Mouse (Mus musculus): ENCODE measurements around the gene Il12rb1.
A peak's percentile ranks its signal among the peaks of the same experiment; 100 is the strongest.

The Il12rb1 gene

GRCm38 (mm10) chr8:70850947-70851346 lies 42.7 kb downstream of the Il12rb1 start:
- DNase-seq (ENCODE audit: low spot score), result no peak

- no peak for DNase-seq (ENCODE audit: low spot score)
Measured at GRCm38 (mm10) chr8:70851837-70852236, 43.6 kb downstream of the Il12rb1 start.

- no peak for DNase-seq (ENCODE audit: low spot score)
Measured at GRCm38 (mm10) chr8:70852595-70853231, 44.5 kb downstream of the Il12rb1 start.

GRCm38 (mm10) chr8:70853863-70854262 lies 45.6 kb downstream of the Il12rb1 start:
- DNase-seq (ENCODE audit: low spot score), result no peak

GRCm38 (mm10) chr8:70856028-70856427 lies 47.8 kb downstream of the Il12rb1 start:
- DNase-seq (ENCODE audit: low spot score), result no peak

DNA sequence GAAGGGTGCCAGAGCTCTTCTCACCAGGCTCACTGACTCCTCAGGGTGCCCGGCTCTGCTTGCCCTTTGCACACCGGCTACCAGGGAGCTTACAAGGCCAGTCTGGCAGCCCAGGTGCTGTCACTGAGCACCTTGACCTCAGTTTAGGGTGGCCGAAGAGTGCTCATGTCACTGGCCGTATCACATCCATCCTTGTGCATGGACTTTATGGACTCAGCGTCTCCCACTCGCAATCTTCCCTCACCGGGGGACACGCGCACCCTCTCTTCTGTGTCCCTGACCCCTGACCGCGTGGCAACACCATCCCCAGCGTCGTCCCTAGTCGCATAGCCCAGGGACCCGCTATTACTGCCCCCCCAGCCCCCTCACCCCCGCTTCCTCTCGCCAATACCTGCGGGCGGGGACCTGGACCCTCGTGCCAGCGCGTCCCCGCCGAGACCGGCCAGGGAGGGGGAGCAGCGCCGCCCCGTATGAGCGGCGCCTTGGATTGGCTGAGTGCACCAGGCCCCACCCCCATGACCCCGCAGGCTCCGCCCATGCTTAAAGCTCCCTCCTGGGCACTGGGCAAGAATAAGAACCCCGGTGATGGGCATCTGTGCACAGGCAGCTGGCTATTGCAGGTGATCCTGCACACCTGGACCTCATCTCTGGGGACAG lies 48.4 kb downstream of the Il12rb1 start:
- peak; percentile 62 for DNase-seq (ENCODE audit: low spot score)

DNA sequence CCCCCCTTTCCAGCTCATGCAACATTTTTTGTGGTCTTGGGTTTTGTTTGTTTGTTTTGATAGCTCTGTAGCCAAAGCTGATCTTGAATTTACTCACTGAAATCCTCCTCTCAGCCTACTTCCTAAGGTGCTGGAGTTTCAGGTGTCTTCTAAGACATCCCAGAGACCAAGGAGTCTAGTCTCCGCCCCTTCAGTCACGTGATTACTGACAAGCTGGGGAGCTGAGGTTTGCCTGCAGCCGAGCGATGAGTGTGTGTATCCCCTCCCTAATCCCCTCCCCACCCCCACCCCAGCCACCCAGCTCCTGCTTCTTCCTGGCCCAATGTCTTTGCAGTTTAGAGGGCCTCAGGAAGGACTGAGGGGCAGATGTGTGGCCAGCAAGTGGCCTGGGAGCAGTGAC lies 49.3 kb downstream of the Il12rb1 start:
- DNase-seq (ENCODE audit: low spot score), result no peak

- no peak for DNase-seq (ENCODE audit: low spot score)
Measured at GRCm38 (mm10) chr8:70862824-70863641, 54.8 kb downstream of the Il12rb1 start, which contains the start of gene Kcnn1. Gene Kcnn1, minus strand, starts transcription at chr8:70863258.

DNA sequence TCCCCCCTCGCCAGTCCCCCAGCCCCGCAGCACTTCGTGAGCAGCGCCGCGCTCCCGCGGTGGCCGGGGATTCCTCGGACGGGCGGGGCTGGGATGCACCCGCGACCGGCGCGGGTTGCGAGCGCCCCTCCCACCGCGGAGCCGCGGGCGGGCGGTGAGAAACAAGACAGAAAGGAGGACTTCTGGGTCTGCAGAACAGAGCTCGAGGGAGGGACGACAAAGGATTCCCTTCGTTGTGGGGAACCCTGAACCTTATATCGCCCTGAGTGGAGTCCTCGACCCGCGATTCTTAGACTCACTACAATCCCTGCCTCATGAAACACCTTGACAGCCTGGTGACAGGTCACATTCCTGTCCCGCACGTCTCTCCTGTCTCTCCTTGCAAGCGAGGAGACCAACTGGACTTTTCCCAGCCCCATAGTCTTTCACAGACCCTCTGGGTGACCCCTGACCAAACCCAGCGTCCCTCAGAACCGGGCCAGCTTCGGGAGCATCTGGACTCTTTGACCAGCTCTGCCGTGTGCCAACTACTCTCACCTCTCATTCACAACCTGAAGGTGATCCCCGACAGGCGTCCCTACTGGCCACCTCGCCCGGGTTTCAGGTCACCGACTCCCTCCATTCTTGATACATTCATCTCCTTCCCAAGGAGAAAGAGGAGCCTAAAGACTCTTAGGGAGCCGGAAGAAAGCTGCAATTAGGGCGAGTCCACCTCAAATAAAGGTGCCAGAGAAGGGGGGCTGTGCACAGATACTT lies 55.9 kb downstream of the Il12rb1 start:
- no peak for DNase-seq (ENCODE audit: low spot score)

GRCm38 (mm10) chr8:70864712-70865221 lies 56.5 kb downstream of the Il12rb1 start:
- DNase-seq (ENCODE audit: low spot score), result no peak

- peak; percentile 99 for DNase-seq (ENCODE audit: low spot score)
Measured at GRCm38 (mm10) chr8:70865350-70866000, 57.2 kb downstream of the Il12rb1 start.

DNA sequence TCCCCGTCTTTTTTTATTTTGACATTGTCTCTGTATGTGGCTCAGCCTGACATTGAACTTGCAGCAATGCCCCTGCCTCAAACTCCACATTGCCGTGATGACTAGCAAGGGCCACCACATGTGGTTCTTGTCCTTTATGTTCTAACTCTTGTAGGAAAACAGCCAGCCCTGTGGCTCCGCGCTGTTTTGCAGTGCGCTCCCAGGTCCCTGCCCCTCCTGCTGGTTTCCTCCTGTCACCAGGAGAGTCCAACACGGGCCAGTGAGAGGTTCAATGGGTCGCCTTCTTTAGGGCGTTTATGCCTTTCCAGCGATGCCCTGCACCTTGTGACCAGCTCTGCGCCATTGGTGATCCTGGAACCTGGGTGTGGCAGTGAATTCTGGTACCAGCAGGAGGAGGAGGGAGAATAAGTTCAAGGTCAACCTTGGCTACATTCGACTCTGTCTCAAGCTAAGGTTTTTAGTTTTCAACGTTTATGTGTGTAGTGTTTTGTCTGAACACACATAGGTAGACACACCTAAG lies 57.8 kb downstream of the Il12rb1 start:
- no peak for DNase-seq (ENCODE audit: low spot score)

- no peak for DNase-seq (ENCODE audit: low spot score)
Measured at GRCm38 (mm10) chr8:70866566-70866965, 58.3 kb downstream of the Il12rb1 start.

DNA sequence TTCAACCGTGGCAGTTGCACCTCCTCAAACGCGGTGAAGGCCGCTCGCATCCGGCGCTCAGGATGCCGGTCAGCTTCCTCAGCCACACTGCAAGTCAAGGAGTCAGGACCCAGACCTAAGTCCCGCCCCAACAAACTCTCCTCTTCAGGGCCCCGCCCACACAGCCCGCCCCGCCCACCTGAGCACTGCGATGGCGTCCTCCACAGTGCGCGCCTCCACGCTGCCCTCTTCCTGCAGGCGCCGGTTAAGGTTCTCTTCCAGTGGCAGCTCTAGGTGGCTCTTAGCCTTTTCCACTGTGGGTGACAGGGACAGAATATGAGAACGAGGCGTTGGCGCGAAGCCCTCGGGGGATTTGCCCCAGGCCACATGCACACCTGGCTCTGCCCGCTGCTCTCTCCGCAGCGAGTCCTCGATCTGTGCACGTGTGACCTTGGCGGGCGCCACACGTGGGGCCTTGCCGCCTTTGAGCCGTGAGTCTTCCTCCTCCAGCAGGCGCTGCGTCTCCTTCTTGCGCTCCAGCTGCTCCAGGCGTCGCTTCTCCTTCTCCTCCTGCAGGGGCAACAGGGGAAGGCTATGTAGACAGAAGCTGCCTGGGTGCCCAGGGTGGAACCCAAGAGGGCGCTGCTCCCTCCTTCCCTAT lies 60.4 kb downstream of the Il12rb1 start:
- DNase-seq (ENCODE audit: low spot score), result peak; percentile 72

DNA sequence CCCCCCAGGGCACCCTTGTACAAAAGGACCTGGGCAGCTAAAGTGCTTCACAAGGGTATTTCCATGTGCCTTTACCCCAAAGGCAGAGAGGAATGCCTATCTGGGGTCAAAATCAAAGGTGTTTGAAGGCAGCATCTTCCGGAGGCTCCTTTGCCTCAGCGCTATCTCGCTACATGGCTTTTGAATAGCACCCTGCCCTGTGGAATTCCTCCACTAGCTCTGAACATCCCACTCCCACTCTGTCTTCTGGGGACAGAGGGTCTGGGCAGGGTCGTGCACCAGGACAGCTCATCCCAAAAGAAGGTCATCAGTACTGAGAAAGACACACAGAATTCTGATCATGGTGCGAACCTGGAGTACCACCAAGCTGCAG lies 60.9 kb downstream of the Il12rb1 start:
- no peak for DNase-seq (ENCODE audit: low spot score)

GRCm38 (mm10) chr8:70869601-70870041 lies 61.4 kb downstream of the Il12rb1 start:
- peak; percentile 60 for DNase-seq (ENCODE audit: low spot score)
